Mouse (Mus musculus) cerebellum, adult 18-20 months (tissue): ENCODE results near the gene Prdm1.

Experiments
- DNase-seq, 2 experiments: peaks; one replicate each; pipeline ENCODE4 v3.0.0; 2021

The Prdm1 gene

GRCm38 (mm10) chr10:44456757-44457595 is 71.3 kb downstream of the Prdm1 start:
- no peak for DNase-seq

GRCm38 (mm10) chr10:44454753-44455152 is 73.5 kb downstream of the Prdm1 start:
- DNase-seq, result no peak

GRCm38 (mm10) chr10:44454111-44454510 is 74.2 kb downstream of the Prdm1 start:
- DNase-seq, result no peak

GRCm38 (mm10) chr10:44450835-44451234 is 77.5 kb downstream of the Prdm1 start:
- no peak for DNase-seq

GRCm38 (mm10) chr10:44450108-44450507 is 78.2 kb downstream of the Prdm1 start:
- no peak for DNase-seq

GRCm38 (mm10) chr10:44449666-44450065 is 78.6 kb downstream of the Prdm1 start:
- DNase-seq, result no peak

- DNase-seq, result no peak
These were observed 80.1 kb downstream of the Prdm1 start for GRCm38 (mm10) chr10:44448165-44448564.

GRCm38 (mm10) chr10:44447406-44448139 is 80.7 kb downstream of the Prdm1 start:
- DNase-seq, result no peak

- no peak for DNase-seq
These were observed 81.3 kb downstream of the Prdm1 start for GRCm38 (mm10) chr10:44447001-44447400.

GRCm38 (mm10) chr10:44444415-44444814 is 83.9 kb downstream of the Prdm1 start:
- DNase-seq, result no peak

- no peak for DNase-seq
These were observed 84.6 kb downstream of the Prdm1 start for GRCm38 (mm10) chr10:44443696-44444095.

GRCm38 (mm10) chr10:44439732-44440131 is 88.6 kb downstream of the Prdm1 start:
- no peak for DNase-seq

GRCm38 (mm10) chr10:44437614-44438013 is 90.7 kb downstream of the Prdm1 start:
- no peak for DNase-seq

GRCm38 (mm10) chr10:44435956-44436355 is 92.3 kb downstream of the Prdm1 start:
- DNase-seq, result no peak

- no peak for DNase-seq
These were observed 93.6 kb downstream of the Prdm1 start for GRCm38 (mm10) chr10:44434702-44435181.

- DNase-seq, result no peak
These were observed 96.1 kb downstream of the Prdm1 start for GRCm38 (mm10) chr10:44432235-44432634.

GRCm38 (mm10) chr10:44431689-44432088 is 96.6 kb downstream of the Prdm1 start:
- DNase-seq, result no peak

GRCm38 (mm10) chr10:44429177-44429888 is 99.0 kb downstream of the Prdm1 start:
- DNase-seq, result no peak

- DNase-seq, result no peak
These were observed 100.4 kb downstream of the Prdm1 start for GRCm38 (mm10) chr10:44427891-44428361.

- no peak for DNase-seq
These were observed 100.9 kb downstream of the Prdm1 start for GRCm38 (mm10) chr10:44427426-44427825.

GRCm38 (mm10) chr10:44425013-44425412 is 103.3 kb downstream of the Prdm1 start:
- peak; percentile 7 for DNase-seq

GRCm38 (mm10) chr10:44421896-44422295 is 106.4 kb downstream of the Prdm1 start:
- peak in 1 of 2 experiments; percentile 8 for DNase-seq

GRCm38 (mm10) chr10:44420211-44420610 is 108.1 kb downstream of the Prdm1 start:
- DNase-seq, result no peak
